Mouse (Mus musculus) ovary, postnatal 10 days (tissue): ENCODE measurements around the gene Ucp2.
"Not testable (repeated sequence)": the region's sequence is repeated elsewhere in the genome, so short reads cannot be mapped to it uniquely, and the experiment has no call there.

ENCODE experiments used
- DNase-seq: peaks from one replicate; pipeline ENCODE4 v3.0.0; 2022; ENCODE audit warnings: low spot score

Gene Ucp2

DNA sequence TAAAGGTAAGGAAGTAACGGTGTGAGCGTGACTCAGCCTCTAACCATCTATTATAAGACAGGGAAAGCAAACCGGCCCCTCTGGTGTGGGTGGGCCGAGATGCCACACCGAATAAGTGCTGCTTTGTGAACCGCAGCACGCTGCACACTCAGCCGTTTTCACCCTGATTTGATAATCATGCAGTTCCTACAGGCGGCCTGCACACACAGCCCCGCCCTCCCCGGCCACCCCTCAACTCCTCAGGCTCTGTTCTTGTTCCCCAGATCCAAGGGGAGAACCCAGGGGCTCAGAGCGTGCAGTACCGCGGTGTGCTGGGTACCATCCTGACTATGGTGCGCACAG, 13.3 kb upstream of the Ucp2 start:
- no peak for DNase-seq

DNA sequence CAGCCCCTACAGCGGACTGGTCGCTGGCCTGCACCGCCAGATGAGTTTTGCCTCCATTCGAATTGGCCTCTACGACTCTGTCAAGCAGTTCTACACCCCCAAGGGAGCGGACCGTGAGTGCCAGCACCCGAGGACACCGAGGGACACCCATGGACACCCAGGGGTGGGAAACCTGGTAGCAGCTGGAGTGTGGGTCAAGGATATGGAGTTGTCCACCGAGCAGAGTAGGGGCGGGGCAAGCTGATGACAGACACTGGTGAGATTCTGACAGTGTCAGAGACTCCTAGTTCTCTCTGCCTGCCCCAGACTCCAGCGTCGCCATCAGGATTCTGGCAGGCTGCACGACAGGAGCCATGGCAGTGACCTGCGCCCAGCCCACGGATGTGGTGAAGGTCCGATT, 13.0 kb upstream of the Ucp2 start:
- DNase-seq: no peak

DNA sequence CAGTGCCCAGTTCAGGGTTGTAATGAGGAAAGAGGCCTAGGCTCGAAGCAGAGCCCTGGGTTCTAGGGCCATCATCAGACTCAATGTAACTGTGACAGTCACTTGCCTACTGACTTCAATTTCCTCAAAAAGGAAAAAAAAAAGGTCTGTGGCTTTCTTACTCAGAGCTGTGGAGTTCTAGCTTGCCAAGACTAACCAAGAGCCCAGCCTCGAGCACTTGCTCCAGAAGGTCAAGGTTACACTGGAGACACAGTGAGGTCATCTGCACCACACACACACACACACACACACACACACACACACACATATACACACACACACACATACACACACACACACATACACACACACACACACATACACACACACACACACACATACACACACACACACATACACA, 11.1 kb upstream of the Ucp2 start:
- not testable (repeated sequence) for DNase-seq

DNA sequence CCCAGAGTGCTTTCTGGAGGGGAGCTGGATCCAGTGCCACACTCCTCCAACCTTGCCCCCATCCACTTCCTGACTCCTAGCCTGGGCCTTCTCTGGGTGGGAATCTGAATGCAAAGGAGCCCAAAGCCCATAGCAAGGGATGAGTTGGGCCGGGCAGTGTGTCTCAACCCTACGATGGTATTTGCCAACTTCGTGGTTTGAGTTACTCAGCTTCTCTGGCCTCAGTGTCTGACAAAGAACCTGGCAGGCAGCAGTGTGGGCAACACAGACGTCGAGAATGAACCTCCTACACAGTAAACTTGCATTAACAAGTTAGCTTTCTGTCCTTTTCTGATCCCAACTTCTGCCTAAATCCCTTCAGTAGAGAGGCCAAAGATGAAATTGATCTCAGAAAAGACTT, 8.6 kb upstream of the Ucp2 start:
- DNase-seq: no peak

DNA sequence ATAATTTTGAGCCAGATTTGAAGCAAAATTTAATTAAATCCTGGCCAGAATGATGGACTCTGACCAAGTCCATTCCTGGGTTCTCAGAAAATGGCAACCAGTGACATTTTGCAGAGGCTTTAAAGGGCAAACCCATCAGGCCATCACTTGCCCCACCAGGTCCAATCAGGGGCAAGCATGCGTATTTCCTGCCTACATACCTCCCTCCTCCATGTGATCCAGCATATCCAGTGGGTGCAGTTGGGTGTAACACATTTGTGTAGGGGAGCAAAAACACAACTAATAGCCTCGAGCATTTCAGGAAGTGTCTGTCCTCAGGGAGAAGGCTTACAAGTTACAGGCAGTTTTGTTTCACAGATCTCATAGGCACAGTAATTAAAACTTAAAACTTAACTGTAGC, 5.8 kb upstream of the Ucp2 start:
- DNase-seq: no peak

DNA sequence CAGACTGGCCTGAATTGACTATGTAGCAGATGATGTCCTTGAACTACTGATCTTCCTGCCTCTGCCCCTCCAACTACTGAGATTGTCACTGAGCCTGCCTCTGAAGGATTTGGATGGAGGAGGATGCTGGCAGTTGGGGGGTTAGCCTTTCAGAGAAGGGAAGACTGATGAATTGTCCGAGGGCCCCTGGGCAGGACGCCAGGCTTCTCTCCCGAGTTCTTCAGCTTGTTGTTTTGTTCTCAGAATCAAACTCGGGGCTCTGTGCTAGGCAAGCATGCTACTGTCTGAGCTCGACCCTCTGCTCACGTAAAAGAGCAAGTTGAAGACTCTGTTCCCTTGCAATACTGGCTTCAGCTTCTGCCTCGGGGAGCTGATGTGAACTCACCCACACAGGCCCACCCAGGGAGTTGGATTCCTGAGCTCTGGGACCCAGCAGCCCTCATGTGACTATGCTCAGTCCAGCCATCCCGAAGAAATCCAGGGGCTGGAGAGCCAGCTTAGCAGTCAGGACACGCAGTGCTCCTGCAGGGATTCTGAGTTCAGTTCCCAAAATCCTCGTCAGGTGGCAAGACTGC, 4.6 kb upstream of the Ucp2 start:
- no peak for DNase-seq

DNA sequence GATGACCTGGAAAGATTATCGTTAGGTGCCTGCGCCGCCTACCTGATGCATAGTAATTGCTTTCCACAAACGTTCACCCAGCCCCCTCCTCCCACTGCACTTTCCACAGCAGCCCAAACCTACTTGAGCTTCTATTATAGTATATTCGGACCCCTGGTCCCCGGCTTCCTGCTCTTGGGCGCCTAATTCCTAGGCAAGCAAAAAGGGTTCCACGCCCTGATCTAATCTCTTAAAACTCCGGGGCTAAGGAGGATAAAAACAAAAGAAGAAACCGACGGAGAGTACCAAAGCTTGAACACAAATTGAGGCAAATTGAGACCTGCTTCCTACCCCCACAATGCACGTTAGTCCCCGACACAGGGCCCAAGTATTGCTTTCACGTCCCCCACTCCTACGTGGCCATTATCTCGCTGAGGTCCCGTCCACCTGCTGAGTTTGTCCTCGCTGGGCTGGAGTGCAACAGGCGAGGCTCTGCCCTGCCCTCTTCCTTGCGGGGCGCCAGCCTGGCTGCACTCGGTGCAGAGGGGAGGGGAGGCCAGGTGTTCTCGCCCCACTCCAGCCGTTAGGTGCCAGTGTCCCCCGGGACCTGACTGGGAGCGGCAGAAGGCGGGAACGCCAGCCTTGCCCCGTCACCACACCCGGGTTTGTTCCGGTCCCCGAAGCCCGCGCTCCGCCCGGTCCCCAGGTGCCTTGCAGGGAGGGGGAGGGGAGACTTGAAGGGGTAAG, 583 bp upstream of the Ucp2 start:
- no peak for DNase-seq

DNA sequence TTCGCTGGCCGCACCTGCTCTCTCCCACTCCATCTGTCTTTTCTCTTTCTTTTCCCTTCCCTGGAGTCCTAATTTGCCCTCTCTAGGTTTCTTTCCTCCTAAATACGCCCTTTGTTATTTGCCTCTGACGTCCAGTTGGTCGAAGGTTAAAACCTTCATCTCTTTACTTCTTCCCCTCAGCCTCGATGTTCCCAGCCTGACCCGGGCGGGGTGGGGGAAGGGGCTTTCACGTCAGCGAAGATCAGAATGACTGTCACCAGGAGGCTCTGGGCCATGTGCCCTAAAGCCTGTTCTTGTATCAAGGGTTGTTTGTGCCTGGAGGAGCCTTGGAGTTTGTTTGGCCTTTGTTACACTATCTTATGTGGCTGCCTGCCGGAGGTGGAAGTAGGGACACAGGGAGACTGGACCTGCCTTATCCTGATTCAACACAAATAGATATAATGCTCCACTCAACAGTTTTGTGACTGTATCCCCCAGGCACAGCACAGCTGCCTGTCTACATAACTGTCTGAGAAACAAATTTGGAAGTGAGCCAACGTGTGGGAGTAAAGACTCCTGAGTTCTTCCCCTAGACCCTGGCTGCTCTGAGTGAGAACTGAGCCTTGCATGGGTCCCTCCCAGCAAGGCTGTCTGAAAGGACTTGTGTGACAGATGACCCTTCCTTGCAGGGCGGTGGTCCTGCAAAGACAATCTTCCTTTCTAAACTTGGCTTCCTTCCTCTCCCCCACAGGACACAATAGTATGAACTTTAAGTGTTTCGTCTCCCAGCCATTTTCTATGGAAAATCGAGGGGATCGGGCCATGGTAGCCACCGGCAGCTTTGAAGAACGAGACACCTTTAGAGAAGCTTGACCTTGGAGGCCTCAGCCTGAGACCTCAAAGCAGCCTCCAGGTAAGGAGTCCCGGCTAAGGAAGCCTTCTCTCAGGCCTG, 612 bp downstream of the Ucp2 start:
- DNase-seq: no peak

DNA sequence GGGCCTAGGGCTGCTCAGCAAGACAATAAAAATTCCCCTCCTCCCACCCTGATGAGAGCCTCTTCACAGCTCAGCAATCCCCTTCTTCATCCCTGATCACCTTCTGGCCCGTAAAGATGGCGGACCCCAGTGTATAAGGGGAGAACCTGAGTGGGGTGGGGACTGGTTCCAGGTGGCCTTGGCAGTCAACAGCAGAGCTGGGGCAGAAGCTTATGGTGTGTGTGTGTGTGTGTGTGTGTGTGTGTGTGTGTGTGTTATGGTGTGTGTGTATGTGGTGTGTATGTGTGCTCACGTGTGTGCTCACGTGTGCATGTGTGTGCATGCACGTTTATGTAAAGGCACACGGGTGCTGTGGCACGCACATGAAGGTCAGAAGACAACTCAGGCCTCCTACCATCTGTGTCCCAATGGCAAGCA, 1.3 kb downstream of the Ucp2 start:
- DNase-seq: no peak

DNA sequence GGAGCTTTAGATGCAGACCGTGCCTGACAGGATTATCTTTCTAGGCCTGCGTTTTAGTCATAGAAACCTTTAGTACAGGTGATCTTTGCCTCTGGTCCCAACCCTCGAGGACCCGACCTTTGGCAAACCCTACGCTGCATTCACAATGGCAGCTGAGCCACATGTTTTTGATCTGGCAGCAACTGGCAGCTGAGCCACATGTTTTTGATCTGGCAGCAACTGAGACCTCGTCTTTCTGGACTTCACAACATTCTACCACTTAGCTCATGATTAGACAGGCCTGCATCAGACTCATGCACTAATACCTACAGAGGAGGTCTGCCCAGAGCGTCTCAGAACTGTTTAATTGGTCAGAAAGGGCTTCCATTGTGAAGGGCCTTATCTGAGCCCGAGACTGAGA, 1.9 kb downstream of the Ucp2 start:
- DNase-seq: no peak

DNA sequence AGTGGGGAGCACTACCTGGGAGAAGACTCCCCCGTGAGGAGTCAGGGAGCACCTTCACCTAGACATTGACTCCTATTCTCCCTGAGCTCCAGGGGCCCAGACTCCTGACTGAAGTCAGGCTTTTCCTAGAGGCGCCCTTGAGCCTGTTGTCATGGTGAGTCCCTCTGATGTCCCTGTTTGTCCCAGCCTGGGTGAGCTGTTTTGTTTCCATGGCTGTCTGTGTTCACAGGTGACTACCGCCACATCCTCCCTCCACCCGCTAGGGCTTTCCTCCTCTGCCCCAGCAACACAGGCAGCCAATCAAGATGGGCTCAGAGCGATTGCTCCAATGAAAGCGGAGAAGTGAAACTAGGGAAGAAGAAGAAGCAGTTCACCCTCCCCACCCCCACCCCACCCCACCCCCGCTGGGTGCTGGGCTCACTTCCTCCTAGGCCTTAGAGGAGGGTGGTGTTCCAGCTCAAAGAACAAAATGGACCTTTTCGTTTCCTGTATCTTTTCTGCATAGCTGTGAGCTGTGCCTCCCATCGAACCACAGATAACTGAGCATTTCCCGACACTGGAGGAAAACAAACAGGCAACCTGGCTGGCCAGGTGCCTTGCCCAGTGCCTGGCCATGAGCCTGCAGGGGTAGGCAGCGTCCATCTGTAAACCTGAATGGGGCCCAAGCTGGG, 2.6 kb downstream of the Ucp2 start:
- DNase-seq: no peak

DNA sequence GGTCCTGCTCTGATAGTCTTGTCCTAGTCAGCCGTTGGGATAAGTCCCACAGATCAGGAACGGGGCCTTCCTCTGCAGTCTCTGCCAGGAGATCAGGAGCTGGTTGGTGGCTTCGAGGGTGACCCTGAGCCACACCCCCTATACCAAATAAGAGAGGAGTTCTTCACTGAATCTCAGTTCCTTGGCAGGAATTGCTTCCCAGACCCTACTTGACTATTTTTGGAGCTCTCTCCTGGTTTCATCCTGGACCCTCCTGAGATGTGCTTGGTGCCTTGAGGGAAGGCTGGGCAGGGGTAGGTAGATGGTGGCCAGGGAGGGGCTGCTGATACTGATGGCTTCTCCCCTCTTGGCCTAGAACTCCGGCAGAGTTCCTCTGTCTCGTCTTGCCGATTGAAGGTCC, 3.2 kb downstream of the Ucp2 start:
- DNase-seq: no peak

DNA sequence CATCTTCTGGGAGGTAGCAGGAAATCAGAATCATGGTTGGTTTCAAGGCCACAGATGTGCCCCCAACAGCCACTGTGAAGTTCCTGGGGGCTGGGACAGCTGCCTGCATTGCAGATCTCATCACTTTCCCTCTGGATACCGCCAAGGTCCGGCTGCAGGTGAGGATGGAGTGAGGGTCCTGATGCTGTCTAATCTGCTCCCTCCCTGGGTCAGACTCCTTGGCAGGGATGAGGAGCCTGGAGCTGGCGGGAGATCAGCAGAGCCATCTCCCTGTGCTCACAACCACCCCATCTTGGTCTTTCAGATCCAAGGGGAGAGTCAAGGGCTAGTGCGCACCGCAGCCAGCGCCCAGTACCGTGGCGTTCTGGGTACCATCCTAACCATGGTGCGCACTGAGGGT, 3.7 kb downstream of the Ucp2 start:
- DNase-seq: no peak

DNA sequence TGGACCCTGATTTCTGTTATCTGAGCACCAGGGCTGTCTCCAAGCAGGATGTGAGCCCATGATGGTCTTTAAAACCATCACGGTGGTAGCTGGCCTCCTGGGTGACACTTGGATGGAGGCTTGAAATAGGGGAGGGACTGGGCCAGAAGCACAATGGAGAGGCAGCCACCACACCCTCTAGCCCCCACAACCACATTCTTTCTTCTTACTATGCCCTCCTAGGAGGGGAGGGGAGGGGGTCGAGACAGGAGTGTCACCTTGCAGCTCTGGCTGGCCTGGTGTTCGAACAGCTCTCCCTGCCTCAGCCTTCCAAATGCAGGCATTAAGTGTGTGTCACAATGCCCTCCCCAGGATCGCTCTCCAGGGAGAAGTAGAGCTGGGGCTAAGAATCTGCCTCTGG, 4.3 kb downstream of the Ucp2 start:
- DNase-seq: no peak

DNA sequence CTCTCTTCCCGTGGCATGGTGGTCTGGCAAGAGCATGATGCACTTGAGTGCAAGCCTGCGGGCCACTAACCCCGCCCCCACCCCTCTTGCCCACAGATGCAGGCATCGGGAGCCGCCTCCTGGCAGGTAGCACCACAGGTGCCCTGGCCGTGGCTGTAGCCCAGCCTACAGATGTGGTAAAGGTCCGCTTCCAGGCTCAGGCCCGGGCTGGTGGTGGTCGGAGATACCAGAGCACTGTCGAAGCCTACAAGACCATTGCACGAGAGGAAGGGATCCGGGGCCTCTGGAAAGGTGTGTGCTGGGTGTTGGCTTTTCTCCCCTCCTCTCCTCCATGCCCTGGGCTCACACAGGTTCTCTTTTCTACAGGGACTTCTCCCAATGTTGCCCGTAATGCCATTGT, 4.8 kb downstream of the Ucp2 start:
- DNase-seq: no peak

DNA sequence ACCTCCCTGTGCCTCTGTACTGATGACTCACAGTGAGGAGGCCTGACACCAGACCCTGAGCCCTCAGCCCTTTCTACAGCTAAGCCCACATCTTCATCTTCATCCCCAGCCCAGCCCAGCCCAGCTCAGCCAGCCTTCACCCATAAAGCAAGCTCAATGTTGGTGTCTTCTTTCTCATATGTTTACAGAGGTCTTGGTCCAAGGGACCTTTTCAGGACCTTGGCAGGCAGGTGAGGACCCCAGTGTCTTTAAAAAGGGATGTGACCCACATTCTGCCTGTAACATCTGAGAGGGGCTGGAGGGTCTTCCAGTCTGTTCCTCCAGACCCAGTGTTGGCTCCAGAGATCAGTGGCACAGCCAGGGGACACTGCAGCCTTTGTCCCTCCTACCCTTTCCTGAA, 6.3 kb downstream of the Ucp2 start:
- DNase-seq: no peak

DNA sequence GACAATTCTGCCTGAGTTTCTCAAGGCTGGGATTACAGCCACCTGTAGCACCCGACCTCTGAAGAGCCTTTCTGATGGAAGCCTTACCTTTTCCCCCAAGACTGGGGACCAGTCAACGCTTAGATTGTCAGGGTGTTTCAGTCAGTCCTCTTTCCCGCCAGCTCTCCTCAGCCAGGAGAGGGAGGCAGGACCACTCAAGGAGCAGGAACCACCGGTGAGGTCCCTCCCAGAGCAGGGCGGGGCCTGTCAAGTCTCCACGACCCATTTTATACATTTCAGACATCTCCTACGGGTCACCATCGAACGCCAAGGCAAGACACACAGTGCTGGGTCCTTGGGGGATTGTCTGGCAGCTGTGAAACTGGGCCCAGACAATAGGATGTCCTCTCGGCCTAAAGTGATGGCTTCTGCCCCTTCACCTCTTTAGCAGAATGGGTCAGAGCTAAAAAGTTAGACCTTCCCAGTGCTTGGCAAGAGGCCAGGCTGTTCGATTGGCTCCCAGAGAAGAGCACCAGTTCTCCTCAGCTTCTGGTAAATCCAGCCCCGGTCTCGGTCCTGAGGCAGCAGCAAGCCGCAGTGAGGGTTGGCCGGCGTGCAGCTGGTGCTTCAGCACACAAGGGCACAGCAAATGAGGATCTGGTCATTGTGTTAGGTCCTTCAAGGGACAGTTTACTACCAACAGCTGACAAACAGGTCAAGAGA, 7.3 kb downstream of the Ucp2 start:
- DNase-seq: no peak

DNA sequence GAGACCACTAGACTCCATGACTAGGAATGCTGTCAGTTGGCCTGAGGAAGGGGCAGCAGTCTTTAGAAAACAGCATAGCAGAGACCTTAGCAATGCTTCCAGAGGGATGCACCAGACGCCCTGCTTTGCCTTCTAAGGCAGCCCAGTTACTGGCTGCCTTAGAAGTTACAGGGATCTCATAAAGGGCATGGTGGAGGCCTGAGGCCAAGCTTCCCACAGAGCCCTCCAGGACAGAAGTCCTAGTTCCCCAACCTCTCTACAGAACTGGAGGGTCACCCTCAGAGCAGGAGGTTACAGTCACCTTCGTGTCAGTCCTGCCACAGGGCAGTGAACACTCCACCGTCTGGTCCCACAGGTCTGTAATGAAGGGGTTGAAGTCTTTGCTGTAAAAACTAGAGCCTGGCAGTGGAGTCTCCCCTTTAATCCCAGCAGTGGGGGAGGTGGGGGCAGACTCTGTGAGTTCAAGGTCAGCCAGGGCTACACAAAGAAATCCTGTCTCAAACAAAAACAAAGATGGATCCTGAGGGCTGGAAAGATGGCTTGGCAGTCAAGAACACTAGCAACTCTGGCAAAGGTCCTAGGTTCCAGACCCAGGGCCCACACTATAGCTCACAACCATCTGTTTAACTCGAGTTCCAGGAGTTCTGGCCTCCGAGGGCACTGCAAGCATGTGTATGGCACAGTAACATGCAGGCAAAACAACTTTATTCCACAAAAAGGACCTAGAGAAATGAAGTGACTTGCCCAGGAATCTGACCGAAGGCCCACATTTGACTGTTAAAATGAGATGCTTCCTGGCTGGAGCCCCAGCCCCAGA, 8.1 kb downstream of the Ucp2 start:
- DNase-seq: no peak

DNA sequence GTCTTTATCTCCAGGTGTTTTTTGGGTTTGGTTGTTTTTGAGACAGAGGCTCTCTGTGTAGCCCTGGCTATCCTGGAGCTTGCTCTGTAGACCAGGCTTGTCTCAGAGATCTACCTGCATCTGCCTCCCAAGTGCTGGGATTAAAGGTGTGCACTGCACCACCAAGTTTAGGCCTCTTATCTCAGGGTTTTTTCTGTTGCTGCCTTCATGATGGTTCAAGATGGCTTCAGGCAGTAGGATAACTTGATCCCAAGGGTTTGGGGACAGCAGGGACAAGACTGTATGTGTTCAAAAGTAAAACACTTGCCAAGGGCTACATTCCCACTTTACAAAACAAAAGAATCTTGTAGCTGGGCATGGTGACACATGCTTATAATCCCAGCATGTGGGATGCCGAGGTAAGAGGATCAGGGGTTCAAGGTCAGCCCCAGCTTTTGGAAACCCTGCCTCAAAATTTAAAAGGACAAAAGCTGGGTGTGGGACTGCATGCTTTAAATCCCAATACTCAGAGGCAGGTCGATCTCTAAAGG, 8.8 kb downstream of the Ucp2 start:
- no peak for DNase-seq

DNA sequence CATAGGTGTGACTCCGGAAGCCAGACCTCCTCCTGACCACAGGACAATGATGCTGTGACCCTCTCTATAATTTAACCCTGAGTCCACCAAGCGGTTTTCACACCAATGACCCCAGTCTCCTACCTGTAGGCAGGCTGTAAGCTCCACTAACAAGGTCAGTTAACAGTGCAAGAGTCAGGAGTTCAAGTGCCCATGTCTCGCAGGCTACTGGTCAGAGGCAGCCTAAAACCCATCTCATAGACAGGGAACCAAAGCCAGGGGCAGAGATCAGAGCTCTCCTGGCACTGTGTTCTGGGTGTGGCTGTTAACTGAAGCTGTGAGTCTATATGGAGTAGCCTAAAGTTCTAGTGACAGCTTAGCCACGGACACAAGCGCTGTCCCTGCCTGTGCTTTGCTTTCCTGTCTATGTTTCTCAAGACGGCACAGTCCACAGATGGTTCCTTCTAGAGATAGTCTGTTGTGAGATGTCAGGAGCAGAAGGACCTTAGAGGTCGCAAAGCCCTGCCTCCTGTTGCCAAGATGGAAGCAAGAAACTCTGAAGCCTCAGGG, 9.3 kb downstream of the Ucp2 start:
- no peak for DNase-seq

DNA sequence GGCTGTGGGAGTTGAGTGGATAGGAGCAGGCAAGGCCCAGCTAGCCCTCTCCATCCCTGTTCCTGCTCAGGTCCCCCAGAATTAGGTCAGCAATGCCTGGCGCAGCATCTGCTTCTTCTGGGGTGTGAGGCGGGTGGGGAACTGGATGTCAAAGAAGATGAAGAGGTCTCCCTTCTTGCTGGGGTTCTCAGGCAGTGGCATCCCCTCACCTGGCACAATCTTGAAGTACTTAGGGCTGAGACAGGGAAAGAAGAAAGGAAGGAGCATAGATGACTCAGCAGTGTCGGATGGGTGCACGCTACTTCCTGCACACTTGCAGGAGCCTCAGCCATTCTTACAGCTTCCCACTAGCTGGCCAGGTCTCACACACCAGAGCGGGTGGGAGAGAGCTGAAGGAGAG, 9.9 kb downstream of the Ucp2 start:
- DNase-seq: no peak
